Mouse (Mus musculus): ENCODE data around the gene Cfap43.

Cfap43 gene

GRCm38 (mm10) chr19:47820832-47821493, 98.1 kb downstream of the Cfap43 start:
- TF ChIP-seq GATA4 (IDR thresholded peaks at IDR 0.05; ENCODE audit: insufficient replicate concordance, low read length) = no peak

DNA sequence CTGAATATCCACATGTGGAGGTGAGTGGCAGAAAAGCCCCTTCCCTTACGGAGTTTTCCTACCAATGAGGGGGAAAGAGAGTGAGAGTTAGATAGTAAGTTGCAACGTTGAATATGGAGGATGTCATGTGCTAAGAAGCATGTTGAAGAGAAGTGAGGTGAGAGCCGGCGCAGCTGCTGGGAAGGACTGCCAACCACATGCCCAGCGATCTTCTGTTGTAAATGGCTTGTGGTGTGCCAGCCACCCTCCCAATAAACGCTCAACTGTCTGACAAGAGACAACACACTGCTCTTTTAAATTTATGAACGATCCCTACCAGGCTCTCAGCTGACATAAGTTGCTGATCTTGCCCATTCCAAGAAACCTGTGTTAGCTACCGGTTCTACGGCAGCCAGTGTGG, 101.4 kb downstream of the Cfap43 start:
- TF ChIP-seq GATA4 (IDR thresholded peaks at IDR 0.05; ENCODE audit: insufficient replicate concordance, low read length) = no peak

DNA sequence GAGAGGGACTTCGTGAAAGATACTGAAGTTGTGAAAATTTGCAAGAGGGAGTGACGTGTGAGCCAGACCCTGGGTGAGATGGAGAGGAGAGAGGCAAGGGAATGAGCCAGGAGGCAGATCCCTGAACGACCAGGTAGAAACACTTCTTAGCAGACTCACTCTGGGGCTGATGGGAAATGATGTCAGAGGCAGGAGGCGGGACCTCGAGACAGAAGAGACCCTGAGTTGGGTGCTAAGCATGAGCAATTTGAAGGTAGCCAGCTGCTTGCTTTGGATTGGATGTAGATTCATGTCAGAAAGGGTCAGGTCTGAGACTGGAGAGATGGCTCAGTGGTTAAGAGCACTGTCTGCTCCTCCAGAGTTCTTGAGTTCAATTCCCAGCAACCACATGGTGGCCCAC, 104.4 kb downstream of the Cfap43 start:
- no peak for TF ChIP-seq GATA4 (IDR thresholded peaks at IDR 0.05; ENCODE audit: insufficient replicate concordance, low read length)

DNA sequence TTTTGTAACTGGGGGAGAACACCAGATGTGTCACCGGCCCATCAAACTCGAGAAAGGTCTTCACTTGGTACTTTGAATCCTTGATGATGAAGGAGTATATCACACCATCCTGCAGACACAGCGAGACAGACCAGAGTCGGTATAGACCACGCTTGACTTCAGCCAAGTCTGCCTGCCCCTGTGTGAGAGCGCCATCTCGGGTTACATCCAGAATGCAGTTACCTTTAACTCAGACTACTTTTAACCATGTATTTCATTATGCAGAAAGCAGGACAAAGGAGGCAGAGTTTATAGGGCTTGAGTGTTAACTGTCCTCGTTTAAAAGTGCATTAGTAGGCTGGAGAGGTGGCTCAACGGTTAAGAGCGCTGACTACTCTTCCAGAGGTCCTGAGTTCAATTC, 107.0 kb downstream of the Cfap43 start:
- no peak for TF ChIP-seq GATA4 (IDR thresholded peaks at IDR 0.05; ENCODE audit: insufficient replicate concordance, low read length)

- TF ChIP-seq GATA4 (IDR thresholded peaks at IDR 0.05; ENCODE audit: insufficient replicate concordance, low read length) = no peak
These were observed 120.5 kb downstream of the Cfap43 start for GRCm38 (mm10) chr19:47798583-47798982.

GRCm38 (mm10) chr19:47796699-47797098, 122.4 kb downstream of the Cfap43 start:
- no peak for TF ChIP-seq GATA4 (IDR thresholded peaks at IDR 0.05; ENCODE audit: insufficient replicate concordance, low read length)

DNA sequence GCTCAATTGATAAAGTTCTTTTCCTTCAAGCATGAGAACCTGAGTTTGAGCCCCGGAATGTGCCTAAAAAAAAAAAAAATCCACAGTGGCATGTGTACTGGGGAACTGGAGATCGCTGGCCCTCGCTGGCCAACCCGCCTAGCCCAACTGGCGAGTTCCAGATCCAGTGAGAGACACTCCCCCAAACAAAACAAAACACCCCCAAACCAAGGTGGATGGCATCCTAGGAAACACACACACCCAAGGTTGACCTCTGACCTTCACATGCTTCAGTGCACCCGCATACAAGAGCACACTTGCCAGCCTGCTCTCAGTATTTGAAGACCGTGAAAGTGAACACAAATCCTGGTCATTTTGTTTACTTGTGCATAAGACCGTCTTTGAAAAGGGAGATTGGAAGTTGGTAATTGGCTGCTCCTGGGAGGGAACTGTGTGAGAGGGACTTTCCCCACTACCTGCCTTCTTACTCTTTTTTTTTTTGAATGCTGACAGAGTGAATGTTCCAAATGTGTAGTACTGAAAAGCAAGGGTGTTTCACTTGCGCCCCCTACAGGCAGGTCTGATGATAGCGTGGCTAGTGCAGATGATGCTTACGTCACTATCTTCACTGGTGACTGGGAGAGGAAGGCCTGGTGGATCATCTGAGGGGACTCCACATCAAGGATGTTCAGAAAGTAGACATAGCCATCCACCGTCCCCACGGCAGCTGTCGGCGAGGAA, 123.9 kb downstream of the Cfap43 start:
- TF ChIP-seq GATA4 (IDR thresholded peaks at IDR 0.05; ENCODE audit: insufficient replicate concordance, low read length) = no peak

DNA sequence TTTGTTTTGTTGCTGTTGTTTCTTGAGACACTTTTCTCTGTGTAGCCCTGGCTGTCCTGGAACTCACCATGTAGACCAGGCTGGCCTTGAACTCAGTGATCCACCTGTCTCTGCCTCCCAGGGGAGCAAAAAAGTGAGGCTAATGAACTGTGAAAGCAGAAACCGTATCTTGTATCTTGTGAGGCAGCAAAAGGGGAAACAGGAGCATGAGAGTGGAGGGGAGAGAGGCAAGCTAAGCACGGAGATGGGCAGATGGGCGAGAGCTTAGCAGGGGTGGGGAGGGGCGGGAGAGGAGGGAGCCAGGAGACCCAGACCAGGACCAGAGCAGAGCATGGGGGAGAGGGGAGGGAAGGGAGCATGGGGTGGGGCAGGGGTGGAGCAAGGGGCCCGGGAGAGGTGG, 124.8 kb downstream of the Cfap43 start:
- no peak for TF ChIP-seq GATA4 (IDR thresholded peaks at IDR 0.05; ENCODE audit: insufficient replicate concordance, low read length)

GRCm38 (mm10) chr19:47790316-47791020, 128.6 kb downstream of the Cfap43 start:
- no peak for TF ChIP-seq GATA4 (IDR thresholded peaks at IDR 0.05; ENCODE audit: insufficient replicate concordance, low read length)

DNA sequence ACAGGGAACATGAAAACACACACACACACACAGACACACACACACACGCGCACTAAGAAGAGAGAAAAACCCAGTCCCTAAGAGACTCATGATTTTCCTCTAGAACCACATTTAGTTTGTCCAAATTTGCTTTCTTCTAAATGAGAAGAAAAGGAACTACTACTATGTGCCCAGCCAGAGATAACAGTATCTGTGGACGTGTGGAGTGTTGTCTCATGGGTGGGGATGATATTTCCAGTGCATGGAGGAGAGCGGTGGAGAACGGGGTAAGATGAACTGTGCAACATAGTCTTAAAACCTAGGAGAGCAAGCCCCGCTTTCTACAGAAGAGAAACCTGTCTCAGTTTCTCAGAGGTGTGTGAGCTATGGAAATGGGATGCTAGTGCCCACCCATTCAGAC, 135.2 kb downstream of the Cfap43 start:
- no peak for TF ChIP-seq GATA4 (IDR thresholded peaks at IDR 0.05; ENCODE audit: insufficient replicate concordance, low read length)

DNA sequence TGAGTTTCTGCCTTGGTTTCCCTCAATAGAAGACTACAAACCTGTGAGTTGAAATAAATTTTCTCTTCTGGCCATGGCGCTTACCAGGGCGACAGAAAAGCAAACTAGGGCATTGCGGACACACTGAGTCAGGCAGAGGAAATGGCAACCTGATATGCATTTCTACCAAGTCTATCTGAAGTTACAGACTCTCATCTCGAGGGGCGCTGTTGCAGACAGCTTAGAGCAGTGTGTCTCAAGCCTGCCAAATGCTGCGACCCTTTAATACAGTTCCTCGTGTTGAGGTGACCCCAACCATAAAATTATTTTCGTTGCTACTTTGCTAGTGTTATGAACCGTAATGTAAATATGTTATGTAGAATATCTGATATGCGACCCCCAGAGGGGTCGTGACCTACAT, 138.1 kb downstream of the Cfap43 start:
- no peak for TF ChIP-seq GATA4 (IDR thresholded peaks at IDR 0.05; ENCODE audit: insufficient replicate concordance, low read length)

GRCm38 (mm10) chr19:47780145-47780544, 138.9 kb downstream of the Cfap43 start:
- no peak for TF ChIP-seq GATA4 (IDR thresholded peaks at IDR 0.05; ENCODE audit: insufficient replicate concordance, low read length)

DNA sequence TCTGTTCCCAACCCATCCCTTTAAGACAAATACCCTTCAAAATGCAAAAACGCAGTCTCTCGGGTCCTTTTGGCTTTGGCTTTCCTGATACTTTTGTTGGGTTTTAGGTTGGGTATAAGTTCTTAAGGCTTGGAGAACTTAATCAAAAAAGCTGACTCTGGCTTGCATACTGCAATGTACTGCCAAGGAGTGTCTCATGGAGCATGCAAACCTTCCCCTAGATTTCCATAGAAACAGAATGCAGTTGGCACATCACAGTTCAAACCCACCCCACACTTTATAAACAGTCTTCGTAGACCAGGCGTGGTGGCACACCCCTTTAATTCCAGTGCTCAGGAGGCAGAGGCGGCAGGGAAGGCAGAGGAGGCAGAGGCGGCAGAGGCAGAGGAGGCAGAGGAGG, 141.2 kb downstream of the Cfap43 start:
- TF ChIP-seq GATA4 (IDR thresholded peaks at IDR 0.05; ENCODE audit: insufficient replicate concordance, low read length) = no peak

GRCm38 (mm10) chr19:47755625-47756024, 163.5 kb downstream of the Cfap43 start:
- TF ChIP-seq GATA4 (IDR thresholded peaks at IDR 0.05; ENCODE audit: insufficient replicate concordance, low read length) = no peak

DNA sequence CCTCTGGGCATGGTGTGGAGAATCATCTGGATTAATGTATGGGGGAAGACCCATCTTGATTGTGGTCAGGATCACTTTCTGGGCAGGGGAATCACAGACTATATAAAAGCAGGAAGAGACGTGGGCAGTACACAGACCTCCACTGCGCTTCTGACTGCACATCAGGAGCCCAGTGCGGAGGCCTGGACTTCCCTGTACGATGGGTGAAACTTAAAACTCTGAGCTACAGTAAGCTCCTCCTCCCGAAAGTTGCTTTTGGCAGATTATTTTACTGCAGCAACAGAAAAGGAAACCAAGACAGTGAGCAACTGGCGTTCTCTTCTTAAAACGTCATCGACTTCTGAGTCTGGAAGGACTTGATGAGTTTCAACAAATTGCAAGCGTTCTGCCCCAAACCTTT, 164.2 kb downstream of the Cfap43 start:
- no peak for TF ChIP-seq GATA4 (IDR thresholded peaks at IDR 0.05; ENCODE audit: insufficient replicate concordance, low read length)

DNA sequence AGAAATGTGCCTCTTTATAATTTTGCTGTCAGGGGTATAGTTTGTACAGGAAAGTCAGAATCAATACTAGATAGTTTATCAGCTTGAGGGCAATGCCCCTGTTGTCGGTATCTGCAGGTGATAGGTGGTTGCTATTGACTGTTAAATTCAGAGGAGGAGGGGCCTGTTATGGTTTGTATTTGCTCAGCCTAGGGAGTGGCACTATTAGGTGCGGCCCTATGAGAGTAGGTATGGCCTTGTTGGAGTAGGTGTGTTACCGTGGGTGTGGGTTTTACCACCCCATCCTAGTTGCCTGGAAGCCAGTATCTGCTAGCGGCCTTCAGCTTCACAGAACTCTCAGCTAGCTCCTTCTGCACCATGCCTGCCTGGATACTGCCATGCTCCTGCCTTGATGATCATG, 165.2 kb downstream of the Cfap43 start:
- TF ChIP-seq GATA4 (IDR thresholded peaks at IDR 0.05; ENCODE audit: insufficient replicate concordance, low read length) = no peak
